Mouse (Mus musculus) CD4-positive, CD25-positive, alpha-beta regulatory T cell, adult 4 months (primary cell): ENCODE measurements around the gene Pak2. TPM values are rescaled to one million over a fixed set of nuclear protein-coding genes. Genes with fewer than 3 reads are reported as not detected.

ENCODE experiments used
- ATAC-seq: one replicate; pipeline ENCODE4 v1.8.0; 2017
- polyA plus RNA-seq, 2 experiments: library from polyadenylated mRNA; unstranded; fragments of 100-300 nt; shearing (Covaris generic); gene quantifications; one replicate each; pipeline ENCODE4 v1.2.1; 2017

The Pak2 gene
- polyA plus RNA-seq, 2 experiments from 2014 or later = 65.2 to 77.0 TPM

DNA sequence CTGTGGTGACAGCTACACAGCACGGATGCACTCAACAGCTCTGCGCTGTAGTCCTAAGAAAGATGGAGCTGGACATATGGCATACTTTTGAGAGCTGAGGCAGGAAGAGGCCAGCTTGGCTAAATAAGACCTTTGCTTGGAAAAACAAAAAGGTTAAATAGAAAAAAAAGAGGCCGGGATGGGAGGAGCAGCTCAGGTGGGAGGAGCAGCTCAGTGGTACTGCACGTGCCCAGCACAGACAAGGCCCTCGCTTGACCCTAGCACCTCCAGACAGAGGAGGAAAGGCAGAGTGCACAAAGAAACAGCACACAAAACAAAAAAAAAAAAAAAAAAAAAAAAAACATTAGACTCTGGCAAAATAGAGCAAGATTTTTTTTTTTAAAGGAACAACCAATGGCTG lies 82.8 kb downstream of the Pak2 start:
- ATAC-seq = no peak

DNA sequence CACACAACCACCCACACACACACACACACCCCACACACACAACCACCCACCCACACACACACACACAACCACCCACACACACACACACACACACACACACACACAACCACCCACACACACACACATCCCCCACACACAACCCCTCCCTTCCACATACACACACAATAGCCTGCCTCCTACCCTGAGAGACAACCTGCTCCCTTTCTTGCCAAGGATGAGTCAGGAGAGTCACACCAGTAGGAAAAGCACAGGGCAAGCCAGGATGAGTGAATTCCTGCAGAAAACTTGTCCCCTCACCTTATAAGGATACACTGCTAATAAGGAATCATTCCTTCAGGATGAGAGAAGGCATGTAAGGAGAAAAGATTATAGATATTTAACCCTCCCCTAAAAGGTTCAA lies 85.2 kb downstream of the Pak2 start:
- no peak for ATAC-seq

DNA sequence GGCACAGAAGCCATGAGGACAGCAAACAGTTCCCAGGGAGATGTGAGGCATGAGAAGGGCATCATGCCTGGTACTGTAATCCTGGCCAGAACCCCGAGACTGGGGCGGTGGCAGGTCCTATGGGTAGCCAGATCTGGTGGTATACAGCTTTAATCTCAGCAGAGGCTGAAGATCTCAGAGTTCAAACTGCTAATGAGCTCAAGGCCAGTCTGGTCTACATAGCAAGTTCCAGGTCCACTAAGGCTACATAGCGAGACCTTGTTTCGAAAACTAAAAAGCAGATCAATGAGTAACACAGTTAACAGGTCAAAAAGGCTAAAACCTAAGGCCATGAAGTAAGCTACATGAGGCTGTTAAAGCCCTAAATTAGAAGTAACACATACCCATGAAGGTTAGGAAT lies 85.9 kb downstream of the Pak2 start:
- no peak for ATAC-seq

DNA sequence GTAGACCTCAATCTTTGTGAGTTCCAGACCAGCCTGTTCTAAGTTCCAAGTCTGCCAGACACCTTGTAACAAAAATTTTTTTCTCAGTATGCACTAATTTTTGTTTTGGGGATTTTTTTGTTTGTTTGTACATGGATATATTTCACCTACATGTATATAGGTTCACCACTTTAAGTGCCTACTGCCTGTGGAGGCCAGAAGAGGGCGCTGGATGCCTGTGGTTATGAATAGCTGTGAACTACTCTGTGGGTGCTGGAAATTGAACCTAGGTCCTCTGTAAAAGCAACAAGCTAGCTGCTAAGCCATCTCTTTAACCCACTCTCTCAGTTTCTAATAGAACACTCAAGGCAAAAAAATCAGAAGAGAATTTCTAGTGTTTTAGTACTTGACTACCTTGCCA lies 87.1 kb downstream of the Pak2 start:
- no peak for ATAC-seq

DNA sequence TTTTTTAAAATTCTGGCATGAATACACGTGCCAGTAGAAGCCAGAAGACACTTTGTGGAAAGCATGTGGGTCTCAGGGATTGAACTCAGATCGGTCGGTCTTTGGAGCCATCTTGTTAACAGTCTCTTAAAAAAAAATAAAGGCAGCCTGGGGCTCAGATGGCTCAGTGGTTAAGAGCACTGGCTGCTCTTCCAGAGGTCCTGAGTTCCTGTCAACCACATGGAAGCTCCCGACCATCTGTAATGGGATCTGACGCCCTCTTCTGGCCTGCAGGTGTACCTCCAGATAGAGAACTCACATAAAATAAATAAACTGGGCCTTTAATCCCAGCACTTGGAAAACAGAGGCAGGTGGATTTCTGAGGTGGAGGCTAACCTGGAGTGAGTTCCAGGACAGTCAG lies 98.2 kb downstream of the Pak2 start:
- no peak for ATAC-seq

DNA sequence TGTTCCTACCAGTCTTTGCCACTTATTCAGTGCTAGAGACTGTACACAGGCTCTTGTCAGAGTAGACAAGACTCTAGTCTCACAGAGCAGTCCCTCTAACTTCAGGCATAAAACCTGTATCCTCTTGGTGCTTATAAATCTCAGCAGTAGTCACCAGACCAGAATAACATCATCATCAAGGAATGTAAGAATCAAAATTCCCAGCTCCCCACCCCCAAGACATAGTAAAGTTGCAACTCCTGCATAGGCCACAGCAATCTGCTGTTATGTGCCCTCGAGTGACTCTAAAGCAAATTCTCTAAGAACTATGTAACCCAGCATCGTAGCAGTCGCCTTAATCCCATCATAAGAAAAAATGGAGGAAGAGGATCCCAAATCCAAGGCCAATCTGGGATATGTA lies 99.6 kb downstream of the Pak2 start:
- ATAC-seq = no peak

DNA sequence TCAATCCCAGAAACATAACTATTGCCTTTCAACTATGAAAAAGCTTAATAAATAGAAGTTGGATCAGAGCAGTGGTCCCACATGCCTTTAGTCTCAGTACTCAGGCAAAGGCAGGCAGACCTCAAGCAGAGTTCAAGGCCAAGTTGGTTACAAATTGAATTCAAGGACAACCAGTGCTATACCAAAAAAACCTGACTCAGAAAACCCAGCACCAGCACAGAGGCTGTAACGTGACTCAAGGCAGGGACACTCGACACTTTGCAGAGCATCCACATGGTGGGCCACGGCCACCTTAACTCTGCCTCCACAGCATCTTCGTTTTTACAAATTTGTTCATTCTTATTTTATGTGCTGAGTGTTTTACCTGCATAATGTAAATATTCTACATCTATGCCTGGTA lies 103.9 kb downstream of the Pak2 start:
- ATAC-seq = no peak

Other genes with a start within 250 kb of the Pak2 start
- not detected for gene Meltf, start 200.5 kb downstream of the Pak2 start, polyA plus RNA-seq
- under 1 TPM; 0.65 to 0.67 TPM for gene Pigz, start 145.5 kb downstream of the Pak2 start, polyA plus RNA-seq
- gene 0610012G03Rik, start 130.8 kb downstream of the Pak2 start, polyA plus RNA-seq = 1 to 10 TPM; 1.3 to 2.6 TPM
- 10 to 100 TPM; 35.0 to 38.4 TPM for gene Ncbp2, start 130.8 kb downstream of the Pak2 start, polyA plus RNA-seq
- gene Senp5, start 76.1 kb downstream of the Pak2 start, polyA plus RNA-seq = 10 to 100 TPM in 1 of 2 experiments, 1 to 10 TPM in 1; 8.3 to 13.3 TPM
- 100 to 1,000 TPM; 108 to 131 TPM for gene Pigx, start 20.4 kb upstream of the Pak2 start, polyA plus RNA-seq
- 10 to 100 TPM; 35.0 to 37.8 TPM for gene Cep19, start 20.5 kb upstream of the Pak2 start, polyA plus RNA-seq
- gene Nrros, start 86.3 kb upstream of the Pak2 start, polyA plus RNA-seq = 10 to 100 TPM; 61.7 to 77.0 TPM
- gene Bex6, start 100.5 kb upstream of the Pak2 start, polyA plus RNA-seq = not detected
- gene Fbxo45, start 167.8 kb upstream of the Pak2 start, polyA plus RNA-seq = 1 to 10 TPM; 5.3 to 5.5 TPM
- 10 to 100 TPM; 21.4 to 22.3 TPM for gene Wdr53, start 167.9 kb upstream of the Pak2 start, polyA plus RNA-seq
- not detected for gene Smco1, start 192.1 kb upstream of the Pak2 start, polyA plus RNA-seq
- 1 to 10 TPM; 7.7 to 8.1 TPM for gene Rnf168, start 198.1 kb upstream of the Pak2 start, polyA plus RNA-seq